Mouse (Mus musculus) liver, embryonic 14.5 days (tissue): ENCODE results near the gene Flrt1.

Experiments
- CTCF ChIP-seq: IDR thresholded peaks from 2 replicates; pipeline ENCODE4 v1.5.1; 2016; ENCODE audit warnings: antibody characterized with exemption, low read depth, control low read depth
- EP300 ChIP-seq: IDR thresholded peaks from 2 replicates; pipeline ENCODE4 v1.6.1; 2016; ENCODE audit warnings: antibody characterized with exemption, low read depth

GRCm38 (mm10) chr19:7138327-7138726, 32.8 kb upstream of the Flrt1 start:
- TF ChIP-seq CTCF = no peak
- TF ChIP-seq EP300 = no peak
